Mouse (Mus musculus): ENCODE measurements around the gene St6galnac5.

- TF ChIP-seq CTCF (IDR thresholded peaks at IDR 0.05; ENCODE audit: low read depth, low read length) (no peak), GATA1 (IDR thresholded peaks at IDR 0.05; ENCODE audit: borderline replicate concordance, low read length) (no peak), GATA2 (IDR thresholded peaks at IDR 0.05; ENCODE audit: borderline replicate concordance, low read depth, low read length) (no peak)
Observed at GRCm38 (mm10) chr3:152841264-152841663, 140.8 kb downstream of the St6galnac5 start.

Data from G1E (cell line).